Mouse (Mus musculus) MN1 (cell line): ENCODE results near the gene Pbx2.

ENCODE experiments used
- DNase-seq: peaks from one replicate; pipeline ENCODE4 v3.0.0-alpha.2; 2016; ENCODE audit warnings: low spot score

Gene Pbx2

GRCm38 (mm10) chr17:34603375-34604060, 12.5 kb downstream of the Pbx2 start, which contains the start of gene Rnf5:
Gene Rnf5 (minus strand): TSS chr17:34603690.
- peak; percentile 100 for DNase-seq

- peak; percentile 100 for DNase-seq
Measured at GRCm38 (mm10) chr17:34604061-34604508, 13.0 kb downstream of the Pbx2 start, which contains the start of gene Agpat1. Gene Agpat1 (plus strand): TSS chr17:34604262.

- peak; percentile 74 for DNase-seq
Measured at GRCm38 (mm10) chr17:34604511-34605237, 13.6 kb downstream of the Pbx2 start.

GRCm38 (mm10) chr17:34605609-34606008, 14.5 kb downstream of the Pbx2 start:
- peak; percentile 97 for DNase-seq

GRCm38 (mm10) chr17:34606186-34607039, 15.3 kb downstream of the Pbx2 start:
- peak; percentile 56 for DNase-seq

- no peak for DNase-seq
Measured at GRCm38 (mm10) chr17:34607997-34608396, 16.9 kb downstream of the Pbx2 start.

GRCm38 (mm10) chr17:34611050-34611449, 20.0 kb downstream of the Pbx2 start:
- DNase-seq, result no peak

- DNase-seq, result no peak
Measured at GRCm38 (mm10) chr17:34613054-34613645, 22.1 kb downstream of the Pbx2 start.

GRCm38 (mm10) chr17:34613830-34614229, 22.8 kb downstream of the Pbx2 start:
- no peak for DNase-seq

- no peak for DNase-seq
Measured at GRCm38 (mm10) chr17:34615871-34616270, 24.8 kb downstream of the Pbx2 start, which contains the start of gene Egfl8. Gene Egfl8 (minus strand): TSS chr17:34615971.

- DNase-seq, result peak; percentile 85
Measured at GRCm38 (mm10) chr17:34618999-34619398, 27.9 kb downstream of the Pbx2 start.

GRCm38 (mm10) chr17:34621006-34621405, 29.9 kb downstream of the Pbx2 start:
- DNase-seq, result no peak

GRCm38 (mm10) chr17:34623161-34623560, 32.1 kb downstream of the Pbx2 start:
- DNase-seq, result no peak

- DNase-seq, result no peak
Measured at GRCm38 (mm10) chr17:34624981-34625380, 33.9 kb downstream of the Pbx2 start.

GRCm38 (mm10) chr17:34626062-34626772, 35.2 kb downstream of the Pbx2 start:
- DNase-seq, result no peak

GRCm38 (mm10) chr17:34626773-34627092, 35.7 kb downstream of the Pbx2 start:
- peak; percentile 73 for DNase-seq

GRCm38 (mm10) chr17:34627093-34627942, 36.3 kb downstream of the Pbx2 start:
- DNase-seq, result peak; percentile 87

- peak; percentile 64 for DNase-seq
Measured at GRCm38 (mm10) chr17:34627943-34628643, 37.0 kb downstream of the Pbx2 start, which contains the start of gene Ppt2. Gene Ppt2 (minus strand): TSS chr17:34628510.

- no peak for DNase-seq
Measured at GRCm38 (mm10) chr17:34628644-34628967, 37.5 kb downstream of the Pbx2 start.
